Mouse (Mus musculus) limb, embryonic 13.5 days (tissue): ENCODE data around the gene Exoc3l. TPM values are rescaled to one million over a fixed set of nuclear protein-coding genes. Genes with fewer than 3 reads are reported as not detected.

Source experiments
- ATAC-seq: fragments of 200-750 bp; cut with Nextera tagmentation; 2 replicates; pipeline ENCODE4 v1.8.0; 2017; ENCODE audit warnings: low read depth, moderate number of reproducible peaks, moderate TSS enrichment; ENCODE audit not compliant: low FRiP score
- H3K27ac ChIP-seq: fragments of 300-500 bp; sonication (generic); 2 replicates; pipeline ENCODE4 v1.5.1; 2015; ENCODE audit warnings: inconsistent platforms, mild to moderate bottlenecking, moderate library complexity
- H3K27me3 ChIP-seq: fragments of 300-500 bp; sonication (generic); 2 replicates; pipeline ENCODE4 v1.6.1; 2015; ENCODE audit warnings: mild to moderate bottlenecking, inconsistent platforms
- H3K36me3 ChIP-seq: fragments of 300-500 bp; sonication (generic); 2 replicates; pipeline ENCODE4 v1.6.1; 2015; ENCODE audit warnings: inconsistent platforms, mild to moderate bottlenecking, moderate library complexity
- H3K4me1 ChIP-seq: fragments of 300-500 bp; sonication (generic); 2 replicates; pipeline ENCODE4 v1.6.1; 2015; ENCODE audit warnings: inconsistent platforms
- H3K4me2 ChIP-seq: fragments of 300-500 bp; sonication (generic); replicated peaks from 2 replicates; pipeline ENCODE4 v1.6.1; 2015; ENCODE audit warnings: inconsistent platforms, mild to moderate bottlenecking, moderate library complexity
- H3K4me3 ChIP-seq: fragments of 300-500 bp; sonication (generic); 2 replicates; pipeline ENCODE4 v1.5.1; 2015; ENCODE audit warnings: moderate library complexity, mild to moderate bottlenecking, inconsistent platforms
- H3K9ac ChIP-seq: fragments of 300-500 bp; sonication (generic); 2 replicates; pipeline ENCODE4 v1.6.1; 2015; ENCODE audit warnings: mild to moderate bottlenecking, inconsistent platforms
- H3K9me3 ChIP-seq: fragments of 300-500 bp; sonication (generic); 2 replicates; pipeline ENCODE4 v1.6.1; 2016; ENCODE audit warnings: inconsistent platforms
- WGBS: fragments of 180-500 bp; shearing (Covaris S2); methylation state at CpG from one replicate; pipeline ENCODE4 v1.1.7; 2015; 5-methylcytosine and 5-hydroxymethylcytosine counted together
- polyA plus RNA-seq: library from polyadenylated mRNA; unstranded; fragments of >200 nt; fragmentation: Nextera tagmentation; extraction: Ambion mirVana; gene quantifications from 2 replicates; pipeline ENCODE4 v1.2.1, GENCODE M21; 2015

The Exoc3l gene
- polyA plus RNA-seq, 1 experiment from 2014 or later = 9.1 TPM

- peak overlapping the region; percentile 15 for H3K4me3 ChIP-seq
- 0 out of 2 replicates have a peak, but pooled peaks cover 4% of the 10 kb centered on the region for H3K9me3 ChIP-seq
- peak overlapping the region; percentile 87 for H3K4me2 ChIP-seq
- 2% methylated on average over 11 of the region's 11 CpGs for WGBS
- H3K4me1 ChIP-seq = peaks cover 40% of the 10 kb centered on the region
- no peak overlapping the region for H3K27ac ChIP-seq
- ATAC-seq = no peak
- H3K36me3 ChIP-seq = no peaks in the 10 kb centered on the region
- H3K9ac ChIP-seq = peak overlapping the region; percentile 25; the same call in 1 of the 2 replicates
- H3K27me3 ChIP-seq = peaks cover 100% of the 10 kb centered on the region
Observed at GRCm38 (mm10) chr8:105270916-105271186, 25.1 kb downstream of the Exoc3l start.

GRCm38 (mm10) chr8:105270101-105270915, 25.6 kb downstream of the Exoc3l start:
- peak overlapping the region; percentile 62; the same call in 1 of the 2 replicates for H3K9ac ChIP-seq
- peaks cover 99% of the 10 kb centered on the region for H3K27me3 ChIP-seq
- peak overlapping the region; percentile 87 for H3K4me2 ChIP-seq
- H3K9me3 ChIP-seq = 0 out of 2 replicates have a peak, but pooled peaks cover 4% of the 10 kb centered on the region
- H3K4me3 ChIP-seq = peak overlapping the region; percentile 52
- peaks cover 35% of the 10 kb centered on the region for H3K4me1 ChIP-seq
- H3K27ac ChIP-seq = no peak overlapping the region
- ATAC-seq = no peak
- WGBS = 3% methylated on average over 39 of the region's 39 CpGs
- no peaks in the 10 kb centered on the region for H3K36me3 ChIP-seq

GRCm38 (mm10) chr8:105269461-105269947, 26.4 kb downstream of the Exoc3l start, which contains the start of gene Hsf4:
Hsf4 (plus strand) TSS chr8:105269801.
- Histone ChIP-seq H3K27ac (no peak within 1 kb of the TSS), H3K27me3 (peaks cover 96% of the 10 kb centered on the region), H3K36me3 (no peaks in the 10 kb centered on the region), H3K9me3 (0 out of 2 replicates have a peak, but pooled peaks cover 4% of the 10 kb centered on the region), H3K9ac (peak within 1 kb of the TSS; percentile 62), H3K4me3 (peak within 1 kb of the TSS; percentile 52), H3K4me2 (peak within 1 kb of the TSS; percentile 87), H3K4me1 (peaks cover 40% of the 10 kb centered on the region)
- no peak for ATAC-seq
- WGBS = under 1% methylated on average over 42 of the region's 42 CpGs

- H3K27ac ChIP-seq = no peak overlapping the region
- 2% methylated on average over 10 of the region's 10 CpGs for WGBS
- peak overlapping the region; percentile 87 for H3K4me2 ChIP-seq
- H3K4me1 ChIP-seq = peaks cover 40% of the 10 kb centered on the region
- no peaks in the 10 kb centered on the region for H3K36me3 ChIP-seq
- H3K9ac ChIP-seq = peak overlapping the region; percentile 62
- 0 out of 2 replicates have a peak, but pooled peaks have one; percentile 1 for ATAC-seq
- peaks cover 94% of the 10 kb centered on the region for H3K27me3 ChIP-seq
- H3K9me3 ChIP-seq = 0 out of 2 replicates have a peak, but pooled peaks cover 4% of the 10 kb centered on the region
- H3K4me3 ChIP-seq = peak overlapping the region; percentile 52
Observed at GRCm38 (mm10) chr8:105269075-105269458, 26.8 kb downstream of the Exoc3l start.

GRCm38 (mm10) chr8:105268342-105269074, 27.4 kb downstream of the Exoc3l start:
- H3K4me1 ChIP-seq = peaks cover 40% of the 10 kb centered on the region
- 0 out of 2 replicates have a peak, but pooled peaks cover 4% of the 10 kb centered on the region for H3K9me3 ChIP-seq
- H3K27ac ChIP-seq = no peak overlapping the region
- H3K27me3 ChIP-seq = peaks cover 94% of the 10 kb centered on the region
- H3K4me2 ChIP-seq = peak overlapping the region; percentile 87
- WGBS = under 1% methylated on average over 65 of the region's 65 CpGs
- ATAC-seq = peak; percentile 66
- no peaks in the 10 kb centered on the region for H3K36me3 ChIP-seq
- peak overlapping the region; percentile 52 for H3K4me3 ChIP-seq
- peak overlapping the region; percentile 62 for H3K9ac ChIP-seq

GRCm38 (mm10) chr8:105266775-105267174, 29.1 kb downstream of the Exoc3l start:
- Histone ChIP-seq H3K9ac (no peak overlapping the region), H3K4me1 (peaks cover 40% of the 10 kb centered on the region), H3K36me3 (no peaks in the 10 kb centered on the region), H3K4me2 (no peak overlapping the region), H3K27me3 (peaks cover 90% of the 10 kb centered on the region), H3K27ac (no peak overlapping the region), H3K4me3 (no peak overlapping the region), H3K9me3 (0 out of 2 replicates have a peak, but pooled peaks cover 4% of the 10 kb centered on the region)
- no peak for ATAC-seq
- 18% methylated on average over 13 of the region's 13 CpGs for WGBS

- peak overlapping the region; percentile 87 for H3K4me2 ChIP-seq
- peak overlapping the region; percentile 69 for H3K4me3 ChIP-seq
- H3K36me3 ChIP-seq = no peaks in the 10 kb centered on the region
- WGBS = 6% methylated on average over 10 of the region's 10 CpGs
- H3K4me1 ChIP-seq = peaks cover 31% of the 10 kb centered on the region
- peak overlapping the region; percentile 76; the same call in 1 of the 2 replicates for H3K9ac ChIP-seq
- no peak for ATAC-seq
- H3K9me3 ChIP-seq = peaks cover 9% of the 10 kb centered on the region; the same call in 1 of the 2 replicates
- H3K27me3 ChIP-seq = peaks cover 90% of the 10 kb centered on the region
- H3K27ac ChIP-seq = no peak overlapping the region
Observed at GRCm38 (mm10) chr8:105265128-105265527, 30.8 kb downstream of the Exoc3l start.

- WGBS = under 1% methylated on average over 54 of the region's 54 CpGs
- peak; percentile 66 for ATAC-seq
Observed at GRCm38 (mm10) chr8:105264024-105264982, 31.6 kb downstream of the Exoc3l start, which contains the start of the genes Tradd and Fbxl8. Tradd (minus strand) TSS chr8:105264609. Fbxl8 (plus strand) TSS chr8:105264648.

GRCm38 (mm10) chr8:105263244-105263912, 32.5 kb downstream of the Exoc3l start:
- Histone ChIP-seq H3K4me2 (peak overlapping the region; percentile 87), H3K27ac (no peak overlapping the region), H3K9ac (no peak overlapping the region), H3K36me3 (no peaks in the 10 kb centered on the region), H3K9me3 (peaks cover 9% of the 10 kb centered on the region; the same call in 1 of the 2 replicates), H3K27me3 (peaks cover 90% of the 10 kb centered on the region), H3K4me1 (peaks cover 30% of the 10 kb centered on the region), H3K4me3 (peak overlapping the region; percentile 69)
- 40% methylated on average over 16 of the region's 16 CpGs for WGBS
- no peak for ATAC-seq

More at GRCm38 (mm10) chr8:105264024-105264982, 31.6 kb downstream of the Exoc3l start, which contains the start of the genes Tradd and Fbxl8:
- no peak within 1 kb of the TSS for H3K27ac ChIP-seq
- peaks cover 90% of the 10 kb centered on the region for H3K27me3 ChIP-seq
- peak within 1 kb of the TSS; percentile 87 for H3K4me2 ChIP-seq
- H3K4me3 ChIP-seq = peak within 1 kb of the TSS; percentile 69
- H3K4me1 ChIP-seq = peaks cover 30% of the 10 kb centered on the region
- no peaks in the 10 kb centered on the region for H3K36me3 ChIP-seq
- H3K9me3 ChIP-seq = peaks cover 9% of the 10 kb centered on the region; the same call in 1 of the 2 replicates
- peak within 1 kb of the TSS; percentile 76 for H3K9ac ChIP-seq

GRCm38 (mm10) chr8:105261326-105261980, 34.4 kb downstream of the Exoc3l start:
- Histone ChIP-seq H3K4me1 (peaks cover 24% of the 10 kb centered on the region), H3K9me3 (peaks cover 8% of the 10 kb centered on the region; the same call in 1 of the 2 replicates), H3K4me3 (no peak overlapping the region), H3K27ac (no peak overlapping the region), H3K36me3 (no peaks in the 10 kb centered on the region), H3K9ac (no peak overlapping the region), H3K4me2 (no peak overlapping the region), H3K27me3 (peaks cover 86% of the 10 kb centered on the region)
- WGBS = 86% methylated on average over 12 of the region's 12 CpGs
- no peak for ATAC-seq
